Mouse (Mus musculus) kidney, postnatal 0 days (tissue): ENCODE measurements around the gene Trim26. TPM values are rescaled to one million over a fixed set of nuclear protein-coding genes. Genes with fewer than 3 reads are reported as not detected.
"Not testable (repeated sequence)": the region's sequence is repeated elsewhere in the genome, so short reads cannot be mapped to it uniquely, and the experiment has no call there.

Experiments
- ATAC-seq: fragments of 200-750 bp; cut with Nextera tagmentation; replicated peaks from 2 replicates; pipeline ENCODE4 v1.8.0; 2017; ENCODE audit warnings: low read depth, moderate number of reproducible peaks, moderate TSS enrichment, moderate library complexity; ENCODE audit not compliant: low FRiP score
- DNase-seq: peaks from one replicate; pipeline ENCODE4 v3.0.0-alpha.2; 2016; ENCODE audit warnings: low spot score
- H3K27ac ChIP-seq: fragments of 300-500 bp; sonication (generic); 2 replicates; pipeline ENCODE4 v1.5.1; 2014; ENCODE audit warnings: mild to moderate bottlenecking
- H3K27me3 ChIP-seq: fragments of 300-500 bp; sonication (generic); 2 replicates; pipeline ENCODE4 v1.6.1; 2014; ENCODE audit warnings: low read length, mixed read lengths; ENCODE audit not compliant: insufficient read depth
- H3K36me3 ChIP-seq: fragments of 300-500 bp; sonication (generic); 2 replicates; pipeline ENCODE4 v1.6.1; 2014; ENCODE audit warnings: low read length, mixed read lengths; ENCODE audit not compliant: insufficient read depth
- H3K4me1 ChIP-seq: fragments of 300-500 bp; sonication (generic); replicated peaks from 2 replicates; pipeline ENCODE4 v1.6.1; 2014; ENCODE audit warnings: antibody characterized with exemption, low read length, mixed read lengths; ENCODE audit not compliant: insufficient read depth
- H3K4me2 ChIP-seq: fragments of 300-500 bp; sonication (generic); 2 replicates; pipeline ENCODE4 v1.6.1; 2014; ENCODE audit warnings: mild to moderate bottlenecking, low read length, moderate library complexity, mixed read lengths
- H3K4me3 ChIP-seq: fragments of 300-500 bp; sonication (generic); replicated peaks from 2 replicates; pipeline ENCODE4 v1.5.1; 2014; ENCODE audit warnings: low read depth, low read length
- H3K9ac ChIP-seq: fragments of 300-500 bp; sonication (generic); 2 replicates; pipeline ENCODE4 v1.6.1; 2014; ENCODE audit warnings: low read depth, low read length
- H3K9me3 ChIP-seq: fragments of 300-500 bp; sonication (generic); replicated peaks from 2 replicates; pipeline ENCODE4 v1.6.1; 2016; ENCODE audit warnings: low read length, inconsistent platforms, mixed read lengths
- CTCF ChIP-seq: IDR thresholded peaks from 2 replicates; pipeline ENCODE4 v1.5.1; 2016; ENCODE audit warnings: antibody characterized with exemption, low read depth, mild to moderate bottlenecking, moderate library complexity
- WGBS: fragments of 180-500 bp; shearing (Covaris S2); extraction: QIAGEN DNeasy Blood & Tissue Kit; methylation state at CpG from one replicate; pipeline ENCODE4 v1.1.7; 2014; 5-methylcytosine and 5-hydroxymethylcytosine counted together
- polyA plus RNA-seq: library from polyadenylated mRNA; unstranded; fragments of >200 nt; fragmentation: Nextera tagmentation; extraction: Ambion mirVana; gene quantifications from 2 replicates; pipeline ENCODE4 v1.2.1, GENCODE M21; 2015

The Trim26 gene
- polyA plus RNA-seq = 33.2 and 33.6 TPM in 2 replicates

DNA sequence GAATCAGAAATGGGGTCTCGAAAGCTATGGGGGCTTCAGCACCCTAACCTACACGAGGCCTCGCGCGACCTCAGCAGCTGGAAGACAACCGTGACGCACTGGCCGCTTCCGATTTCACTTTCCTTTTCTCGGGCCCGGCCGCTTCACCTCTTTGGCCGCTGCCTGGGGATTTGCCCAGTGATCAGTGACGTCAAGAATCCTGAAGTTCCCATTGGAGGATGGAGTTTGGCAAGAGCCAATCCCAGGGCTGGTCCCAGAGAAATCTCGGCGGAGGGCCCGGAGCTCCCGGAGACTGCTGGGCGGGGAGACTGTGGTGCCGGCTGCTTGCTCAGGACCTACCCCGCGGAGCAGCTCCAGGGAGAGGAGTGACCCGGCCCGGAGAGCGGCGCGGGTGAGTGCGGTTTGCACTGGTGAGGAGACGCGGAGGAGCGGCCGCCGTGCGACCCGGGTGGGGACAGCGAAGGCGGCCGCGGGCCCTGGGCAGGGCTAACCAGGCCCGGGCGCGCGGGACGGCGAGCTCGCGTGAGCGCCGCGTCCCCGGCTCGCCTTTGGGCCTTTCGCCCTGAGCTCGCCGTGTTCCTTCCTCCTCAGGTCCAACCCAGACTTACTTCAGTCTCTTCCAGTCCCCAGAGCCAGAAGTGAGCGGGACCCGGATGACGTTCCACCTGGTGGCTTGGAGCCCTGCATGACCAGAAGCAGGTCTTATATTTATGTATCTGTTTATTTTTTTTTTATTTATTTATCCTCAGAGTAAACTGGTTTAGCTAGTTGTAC is at the start of gene Trim26:
Trim26 (plus strand) TSS at position 261 of the 774 bp plus-strand sequence.
- Histone ChIP-seq H3K27ac (peak within 1 kb of the TSS; percentile 98), H3K4me2 (peak within 1 kb of the TSS; percentile 67), H3K36me3 (no peaks in the 10 kb centered on the region), H3K9ac (peak within 1 kb of the TSS; percentile 86), H3K4me1 (peaks cover 3% of the 10 kb centered on the region; the same call in 1 of the 2 replicates), H3K27me3 (no peaks in the 10 kb centered on the region), H3K9me3 (no peaks in the 10 kb centered on the region), H3K4me3 (peak within 1 kb of the TSS; percentile 80)
- TF ChIP-seq CTCF = no peak
- ATAC-seq (peak; percentile 99), DNase-seq (peak; percentile 99)
- WGBS = under 1% methylated on average over 58 of the region's 58 CpGs

DNA sequence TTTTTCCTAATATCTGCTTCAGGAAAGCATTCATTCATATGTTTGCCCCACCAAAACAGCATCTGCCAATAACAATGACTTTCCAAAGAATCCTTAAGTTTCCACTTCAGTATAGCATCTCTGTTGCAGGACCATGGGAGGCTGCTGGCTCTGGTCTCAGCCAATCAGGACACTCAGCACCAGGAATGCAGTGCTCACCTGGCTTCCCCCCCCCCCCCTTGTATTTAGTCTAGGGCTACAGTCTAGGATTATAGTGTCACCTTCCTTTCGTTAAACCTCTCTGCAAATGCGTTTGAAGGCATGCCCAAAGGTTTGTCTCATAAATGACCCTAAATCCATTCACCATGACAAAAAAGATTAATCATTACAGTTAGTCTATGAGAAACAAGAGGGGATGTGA is 48.6 kb upstream of the Trim26 start:
- Histone ChIP-seq H3K4me3 (no peak overlapping the region), H3K27ac (no peak overlapping the region), H3K27me3 (no peaks in the 10 kb centered on the region), H3K4me2 (no peak overlapping the region), H3K4me1 (no peaks in the 10 kb centered on the region), H3K36me3 (no peaks in the 10 kb centered on the region), H3K9me3 (no peaks in the 10 kb centered on the region), H3K9ac (no peak overlapping the region)
- ATAC-seq (no peak), DNase-seq (no peak)
- TF ChIP-seq CTCF = no peak
- WGBS = 74% methylated on average over 2 of the region's 2 CpGs

DNA sequence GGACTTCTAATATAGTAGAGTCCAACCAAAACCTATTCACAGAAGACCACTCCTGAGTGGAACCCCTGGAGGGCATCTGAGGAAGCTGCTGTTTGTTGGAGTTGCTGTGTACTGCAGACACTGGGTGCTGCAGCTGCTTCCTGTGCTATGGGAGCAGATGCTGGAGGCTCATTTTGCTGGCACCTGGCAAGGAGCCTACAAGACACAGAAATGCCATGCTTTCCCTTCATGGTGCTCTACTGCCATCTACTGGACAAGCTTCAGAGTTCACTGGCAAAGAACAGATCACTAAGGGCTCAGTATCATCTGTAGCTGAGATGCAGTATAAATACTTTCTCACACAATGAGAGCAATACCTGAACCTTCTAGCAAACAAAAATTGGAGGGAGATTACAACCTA is 48.1 kb upstream of the Trim26 start:
- not testable (repeated sequence) for H3K4me1 ChIP-seq, H3K4me2 ChIP-seq, H3K36me3 ChIP-seq, H3K4me3 ChIP-seq, H3K9me3 ChIP-seq, H3K27me3 ChIP-seq, H3K27ac ChIP-seq, ATAC-seq, H3K9ac ChIP-seq
- peak; percentile 80 for DNase-seq
- peak; percentile 90 for TF ChIP-seq CTCF

DNA sequence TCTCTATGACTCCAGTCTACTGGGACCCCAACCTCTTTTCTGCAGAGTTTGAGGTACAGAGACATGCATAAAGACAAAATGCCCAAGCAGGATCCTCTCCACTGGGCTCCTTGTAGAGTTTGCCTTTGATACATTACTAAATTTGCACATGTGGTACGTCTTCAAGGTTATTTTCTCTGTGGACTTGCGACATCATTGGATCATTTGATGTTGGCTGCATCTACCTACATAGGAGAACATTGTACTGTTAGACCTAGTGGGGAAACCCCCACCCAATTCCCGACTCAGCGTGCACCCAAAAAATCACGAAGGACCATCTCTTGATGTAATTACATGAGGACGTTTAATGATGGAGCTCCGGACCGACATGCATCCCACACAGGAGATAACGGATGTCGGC is 37.4 kb upstream of the Trim26 start:
- Histone ChIP-seq H3K27me3 (no peaks in the 10 kb centered on the region), H3K9me3 (no peaks in the 10 kb centered on the region), H3K4me3 (no peak overlapping the region), H3K4me2 (no peak overlapping the region), H3K27ac (no peak overlapping the region), H3K36me3 (no peaks in the 10 kb centered on the region), H3K9ac (no peak overlapping the region), H3K4me1 (no peaks in the 10 kb centered on the region)
- no peak for ATAC-seq
- 84% methylated on average over 10 of the region's 10 CpGs for WGBS
- DNase-seq = no peak
- TF ChIP-seq CTCF = no peak

DNA sequence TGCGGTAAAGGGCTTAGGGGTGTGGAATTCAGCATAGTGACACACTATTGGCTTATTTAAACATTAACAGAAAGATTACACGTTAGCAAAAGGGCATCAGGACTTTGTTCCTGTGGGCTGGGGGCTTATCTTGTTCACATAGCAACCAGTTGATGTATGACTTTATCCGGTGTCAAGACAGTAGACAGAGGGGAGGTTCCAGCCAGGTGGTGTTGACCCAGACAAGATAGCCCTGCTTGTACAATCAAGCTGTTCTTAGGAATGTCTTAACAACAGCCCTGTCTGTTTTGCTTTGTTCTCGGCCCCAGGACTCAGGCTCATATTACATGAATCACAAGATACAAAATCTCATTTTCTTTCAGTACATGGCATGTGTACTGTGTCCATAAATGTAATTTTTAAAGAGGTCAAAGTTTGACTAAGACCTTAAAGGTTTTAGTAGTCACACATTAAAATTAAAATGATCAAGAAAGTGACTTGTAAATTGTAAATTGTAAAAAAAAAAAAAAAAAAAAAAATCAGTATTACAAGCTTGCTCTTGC is 36.9 kb upstream of the Trim26 start:
- ATAC-seq, H3K4me2 ChIP-seq, H3K9me3 ChIP-seq, H3K27me3 ChIP-seq, H3K4me3 ChIP-seq, DNase-seq, H3K36me3 ChIP-seq, H3K4me1 ChIP-seq, H3K27ac ChIP-seq, H3K9ac ChIP-seq: not testable (repeated sequence)
- WGBS = 40% methylated on average over 4 of the region's 4 CpGs

DNA sequence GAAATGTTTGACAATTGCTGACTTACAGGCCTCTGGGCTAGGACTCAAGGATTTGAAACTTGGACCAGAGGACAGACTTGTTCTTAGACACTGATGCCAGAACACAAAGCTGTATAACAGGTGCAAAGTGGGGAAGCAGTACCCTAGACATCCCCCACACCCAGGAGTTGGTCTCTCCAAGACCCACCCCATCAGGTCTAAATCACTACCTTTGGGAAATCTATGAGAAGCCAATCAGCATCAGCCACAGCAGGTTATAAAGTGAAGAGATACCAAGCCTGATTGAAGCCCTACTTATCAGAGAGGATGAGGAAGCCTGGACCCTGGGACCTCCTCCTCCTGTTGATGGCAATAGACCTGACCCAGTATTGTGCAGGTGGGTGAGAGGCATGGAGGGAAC is 25.1 kb upstream of the Trim26 start, which contains the start of gene H2-M10.6:
H2-M10.6 (plus strand) TSS at position 301 of the 400 bp plus-strand sequence.
- no peak for ATAC-seq

More for the DNA sequence above, 25.1 kb upstream of the Trim26 start, which contains the start of gene H2-M10.6:
- no peaks in the 10 kb centered on the region for H3K4me1 ChIP-seq
- no peak within 1 kb of the TSS for H3K27ac ChIP-seq
- DNase-seq = no peak
- no peak within 1 kb of the TSS for H3K9ac ChIP-seq
- no peaks in the 10 kb centered on the region for H3K36me3 ChIP-seq
- TF ChIP-seq CTCF = no peak
- no peak within 1 kb of the TSS for H3K4me2 ChIP-seq
- no peak within 1 kb of the TSS for H3K4me3 ChIP-seq
- H3K9me3 ChIP-seq = no peaks in the 10 kb centered on the region
- no peaks in the 10 kb centered on the region for H3K27me3 ChIP-seq
